Mouse (Mus musculus) G1E (cell line): ENCODE results near the gene Pard3b.

Experiments used
- CTCF ChIP-seq: IDR thresholded peaks from 2 replicates; pipeline ENCODE4 v1.5.1; 2012; ENCODE audit warnings: low read depth, low read length, inconsistent platforms, mixed read lengths
- GATA1 ChIP-seq: IDR thresholded peaks from 2 replicates; pipeline ENCODE4 v1.6.1; 2012; ENCODE audit warnings: borderline replicate concordance, low read length, inconsistent platforms, mixed read lengths
- GATA2 ChIP-seq: IDR thresholded peaks from 2 replicates; pipeline ENCODE4 v1.6.1; 2012; ENCODE audit warnings: low read depth, low read length, inconsistent platforms, borderline replicate concordance
- POLR2AphosphoS5 ChIP-seq: IDR thresholded peaks from 2 replicates; pipeline ENCODE4 v1.6.1; 2012; ENCODE audit warnings: low read depth, low read length, inconsistent platforms; ENCODE audit not compliant: insufficient replicate concordance
- TAL1 ChIP-seq: conservative IDR thresholded peaks from 2 replicates; pipeline ENCODE4 v1.6.1; 2012; ENCODE audit warnings: low read depth, low read length, inconsistent platforms, mixed read lengths

GRCm38 (mm10) chr1:61709812-61710211 is 71.2 kb downstream of the Pard3b start:
- TF ChIP-seq CTCF, result no peak
- TF ChIP-seq GATA1, result no peak
- no peak for TF ChIP-seq GATA2
- no peak for TF ChIP-seq TAL1
- TF ChIP-seq POLR2AphosphoS5, result no peak
